Mouse (Mus musculus) left cerebral cortex, postnatal 10 days (tissue): ENCODE measurements at regions not wholly inside any gene's neighbourhood (a gene's known extent, or its start where the extent isn't known, plus 50 kb on each side); places are given as distances from the start of the nearest gene placed in this dataset.

Experiments used
- DNase-seq, 2 experiments: peaks; one replicate each; pipeline ENCODE4 v3.0.0; 2021 to 2022; ENCODE audit warnings: low spot score in 2 of 2, mixed read lengths in 1 of 2; ENCODE audit errors: extremely low spot score in 1 of 2
- intact Hi-C: fragments of 180-260 bp; cut with DNase I; formaldehyde crosslinking; loops from one replicate; pipeline ENCODE4 v1.15.1; 2025

GRCm38 (mm10) chr3:66646251-66646650 lies 334.9 kb upstream of the Rsrc1 start:
- intact Hi-C loops = no loop called here
- no peak for DNase-seq

DNA sequence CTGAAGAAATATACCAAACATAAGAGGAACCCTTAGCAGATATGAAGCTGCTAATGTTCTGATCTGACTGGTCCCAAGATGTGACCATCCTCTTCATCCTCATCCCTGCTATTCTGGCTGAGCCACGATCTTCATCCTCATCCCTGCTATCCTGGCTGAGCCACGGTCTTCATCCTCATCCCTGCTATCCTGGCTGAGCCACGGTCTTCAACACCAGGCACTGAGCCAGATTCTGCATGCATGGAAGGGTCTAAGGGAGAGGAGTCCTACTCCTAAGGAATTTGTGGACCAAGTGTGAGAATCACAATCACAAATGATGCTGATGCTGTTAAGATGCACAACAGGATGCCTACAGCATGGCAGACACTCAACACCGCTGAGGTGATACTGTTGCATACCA lies 331.9 kb upstream of the Rsrc1 start:
- no peak for DNase-seq
- intact Hi-C loops = no loop called here

DNA sequence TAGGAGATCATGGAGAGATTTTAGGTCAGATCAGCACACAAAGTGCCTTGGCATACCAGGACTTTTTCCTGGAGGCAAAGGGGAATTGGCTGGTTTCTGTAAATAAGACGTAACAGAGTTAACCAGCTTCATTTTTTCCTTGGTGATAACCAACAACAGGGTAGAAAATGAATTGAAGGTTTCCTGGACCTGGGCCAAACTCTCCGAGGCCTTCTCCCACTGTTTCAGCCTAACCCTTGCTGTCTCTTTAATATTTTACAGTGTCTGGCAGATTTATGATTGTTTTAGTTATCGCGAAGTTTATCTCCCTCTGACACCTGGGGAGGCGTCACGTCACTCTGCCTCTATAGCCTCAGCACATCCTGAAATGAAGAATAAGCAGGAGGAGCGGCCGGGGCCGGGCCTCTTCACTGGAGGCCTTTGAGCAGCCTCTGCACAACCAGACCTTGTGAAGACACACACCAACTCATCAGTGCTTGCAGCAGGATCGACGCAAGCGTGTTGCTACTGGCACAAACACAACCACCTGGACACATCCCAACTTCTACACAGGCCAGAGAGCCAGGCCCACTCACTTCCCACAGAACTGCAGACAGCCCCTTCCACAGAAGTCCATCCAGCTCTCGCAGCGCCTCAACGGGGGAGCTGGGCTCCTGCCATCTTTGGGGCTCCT lies 331.0 kb upstream of the Rsrc1 start:
- DNase-seq = peak; percentile 19 to 76
- intact Hi-C loops = no loop called here

- DNase-seq = no peak
Measured at GRCm38 (mm10) chr3:66650749-66651472, 330.3 kb upstream of the Rsrc1 start.

DNA sequence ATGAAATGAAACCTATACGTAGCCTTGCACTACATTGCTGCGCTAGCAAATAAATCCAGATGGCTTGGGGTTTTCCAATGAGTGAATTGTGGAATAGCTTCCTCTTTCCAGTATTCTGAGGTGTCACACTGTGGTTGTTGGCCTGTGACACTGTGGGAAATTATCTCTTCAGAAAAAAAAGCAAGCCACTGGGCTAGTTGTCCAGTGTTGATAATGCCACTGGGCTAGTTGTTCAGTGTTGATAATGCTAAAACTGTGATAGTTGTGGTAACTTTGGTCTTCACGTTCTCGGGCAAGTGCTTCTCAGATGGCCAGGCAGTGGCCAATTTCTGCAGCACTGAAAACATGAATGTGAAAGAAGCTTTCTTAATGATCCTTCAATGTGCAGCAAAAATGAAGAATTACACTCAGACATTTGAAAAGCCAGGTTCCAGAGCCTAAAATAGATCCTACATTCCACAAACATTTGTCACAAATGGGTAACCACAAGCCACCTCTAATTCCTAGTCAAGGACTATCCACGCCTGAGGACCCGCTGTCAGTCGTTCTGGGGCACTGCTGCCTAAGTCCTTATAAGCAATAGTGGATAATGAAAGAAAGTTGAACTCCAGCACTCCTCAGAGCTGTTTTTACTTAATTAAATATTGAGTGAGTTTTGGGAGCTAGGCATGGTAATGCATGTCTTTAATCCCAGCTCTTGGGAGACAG lies 328.9 kb upstream of the Rsrc1 start:
- DNase-seq = no peak
- intact Hi-C loops = no loop called here

More at GRCm38 (mm10) chr3:66650749-66651472, 330.3 kb upstream of the Rsrc1 start:
- intact Hi-C loops = no loop called here

DNA sequence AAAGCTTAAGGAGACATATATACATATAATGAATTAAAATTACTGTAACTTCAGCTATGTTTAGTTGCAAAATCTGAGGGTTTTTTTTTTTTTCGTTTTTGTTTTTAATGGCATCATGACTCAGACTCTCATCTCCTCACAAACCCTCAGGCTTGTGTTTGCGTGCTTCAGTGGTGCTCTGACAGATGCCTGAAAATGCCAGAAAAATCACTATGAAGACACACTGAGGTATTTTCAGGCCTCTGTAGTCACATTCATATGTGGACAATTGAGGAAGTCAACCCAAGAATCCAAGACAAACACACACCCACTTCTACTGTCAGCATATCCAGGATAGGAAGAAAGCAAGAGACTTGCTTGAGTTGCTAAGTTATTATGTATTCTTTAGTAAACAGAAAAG lies 327.2 kb upstream of the Rsrc1 start:
- no peak for DNase-seq
- intact Hi-C loops = no loop called here

- no peak for DNase-seq
- intact Hi-C loops = no loop called here
Measured at GRCm38 (mm10) chr3:66654860-66655259, 326.3 kb upstream of the Rsrc1 start.

DNA sequence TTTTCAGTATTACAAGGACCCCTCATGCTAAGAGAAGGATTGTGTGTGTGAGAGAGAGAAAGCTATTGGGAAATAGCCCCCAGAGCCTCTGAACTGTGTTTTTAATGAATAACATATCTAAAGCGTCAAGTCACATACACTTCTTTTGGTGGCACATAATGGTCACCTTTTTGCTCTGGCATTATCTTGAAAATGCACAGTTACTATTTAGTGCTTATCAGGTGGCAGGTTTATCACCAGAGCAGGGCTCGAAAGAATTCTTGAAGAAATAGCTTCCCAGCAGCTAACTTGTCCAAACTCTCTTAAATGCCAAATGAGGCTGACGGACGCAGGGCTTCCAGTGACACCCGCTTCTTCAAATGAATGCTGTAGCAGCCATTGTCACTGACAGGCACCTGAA lies 324.7 kb upstream of the Rsrc1 start:
- DNase-seq = no peak
- intact Hi-C loops = no loop called here

GRCm38 (mm10) chr3:66660555-66660954 lies 320.6 kb upstream of the Rsrc1 start:
- DNase-seq = no peak
- intact Hi-C loops = no loop called here

- intact Hi-C loops = no loop called here
- no peak for DNase-seq
Measured at GRCm38 (mm10) chr3:66661826-66662618, 319.2 kb upstream of the Rsrc1 start.

DNA sequence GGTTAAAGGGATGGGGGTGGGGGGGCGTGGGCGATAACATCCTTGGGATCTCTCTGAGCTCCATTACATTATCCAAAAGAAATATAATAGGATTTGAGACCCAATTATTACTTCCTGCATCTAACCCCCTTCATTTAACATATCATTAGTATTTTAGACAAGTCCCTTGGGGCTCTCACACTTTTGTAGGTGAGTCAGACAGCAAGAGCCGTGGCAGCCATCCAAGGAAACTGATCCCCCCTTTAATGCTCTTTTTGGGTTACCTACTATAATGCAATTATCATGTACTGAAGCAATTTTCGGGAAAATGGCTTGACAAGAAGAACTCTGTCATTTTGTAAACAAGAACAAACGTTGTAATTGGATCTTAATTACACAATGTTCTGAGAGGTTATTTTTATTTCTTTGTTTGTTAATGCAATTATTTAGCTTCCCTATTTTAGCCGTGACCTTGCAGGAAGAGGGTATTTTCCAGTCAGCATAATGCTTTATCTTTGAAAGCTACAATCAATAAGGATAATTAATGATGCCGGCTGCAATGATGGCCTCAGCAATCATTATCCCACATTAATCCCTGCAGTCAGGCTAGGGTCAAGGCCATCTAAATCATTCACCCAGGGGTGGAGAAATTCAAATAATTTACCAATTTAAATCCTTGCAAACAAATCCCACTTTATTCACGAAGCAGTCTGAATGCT lies 297.5 kb upstream of the Rsrc1 start:
- intact Hi-C loops = no loop called here
- no peak for DNase-seq

- intact Hi-C loops = no loop called here
- DNase-seq = no peak
Measured at GRCm38 (mm10) chr3:66684287-66684903, 296.8 kb upstream of the Rsrc1 start.

GRCm38 (mm10) chr3:66685136-66685535 lies 296.1 kb upstream of the Rsrc1 start:
- intact Hi-C loops = no loop called here
- no peak for DNase-seq

- intact Hi-C loops = no loop called here
Measured at GRCm38 (mm10) chr3:66687126-66687525, 294.1 kb upstream of the Rsrc1 start.

GRCm38 (mm10) chr3:66690906-66691522 lies 290.2 kb upstream of the Rsrc1 start:
- intact Hi-C loops = no loop called here
- DNase-seq = peak in 1 of 2 experiments; percentile 39

More at GRCm38 (mm10) chr3:66687126-66687525, 294.1 kb upstream of the Rsrc1 start:
- DNase-seq = no peak

DNA sequence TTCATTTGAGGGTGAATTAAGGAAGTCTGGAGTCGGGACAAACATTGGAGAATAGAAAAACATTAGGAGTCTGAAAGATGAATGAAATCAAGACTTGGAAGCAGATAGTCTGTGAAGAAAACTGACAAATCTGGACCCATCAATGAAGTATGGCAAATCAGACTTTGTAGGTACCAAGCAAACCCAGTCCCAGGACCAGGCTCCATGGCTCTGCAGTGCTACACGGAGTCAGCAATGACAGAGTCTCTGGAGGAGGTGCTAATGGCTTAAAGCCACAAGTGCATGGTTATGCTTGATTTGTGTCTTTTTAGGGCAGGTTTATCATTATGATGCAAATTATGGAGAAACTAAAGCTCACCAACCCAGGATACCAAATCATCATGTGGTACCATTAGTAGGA lies 286.1 kb upstream of the Rsrc1 start:
- no peak for DNase-seq
- intact Hi-C loops = no loop called here

DNA sequence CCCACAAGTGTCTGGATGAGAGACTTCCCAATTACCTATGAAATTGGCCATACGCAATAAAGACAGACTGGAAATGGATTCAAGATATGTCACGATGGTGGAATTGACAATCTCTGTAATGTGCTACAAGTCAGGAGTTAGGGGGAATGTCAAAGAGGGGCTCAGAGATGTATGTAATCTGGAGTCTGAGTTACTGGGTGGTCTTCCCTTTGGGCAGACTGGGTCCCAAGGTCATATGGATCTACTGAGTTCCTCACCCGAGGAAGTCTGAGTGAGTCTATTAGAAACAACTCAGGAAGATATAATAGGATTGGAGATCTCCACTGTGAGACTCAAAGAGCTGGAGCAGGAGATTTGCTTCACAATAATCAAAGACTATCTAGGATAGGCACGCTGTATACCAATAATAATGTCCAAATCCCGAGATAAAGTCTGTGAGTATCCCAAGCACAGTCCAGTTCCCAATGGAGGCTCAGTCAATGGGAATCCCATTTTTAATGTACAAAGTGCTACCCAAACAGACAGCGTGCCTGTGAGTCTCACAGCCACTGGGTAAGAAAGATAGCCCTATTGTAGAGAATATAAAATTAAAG lies 285.4 kb upstream of the Rsrc1 start:
- intact Hi-C loops = no loop called here
- no peak for DNase-seq
